Mouse (Mus musculus): ENCODE data around the gene Adam25. TPM values are rescaled to one million over a fixed set of nuclear protein-coding genes. Genes with fewer than 3 reads are reported as not detected.

The Adam25 gene
- not detected for polyA plus RNA-seq (2014; fragmentation: Illumina TruSeq; extraction: RNeasy Lipid Tissue Mini Kit (QIAGEN cat#74804); ENCODE audit: insufficient read depth, low read depth, low replicate concordance)

GRCm38 (mm10) chr8:40751908-40752307, at the start of gene Adam25:
TSS of gene Adam25 (plus strand) at chr8:40752208.

GRCm38 (mm10) chr8:40792973-40793372, 41.0 kb downstream of the Adam25 start, which contains the start of gene Adam20:
TSS of gene Adam20 (plus strand) at chr8:40793273.

Other genes with a start within 250 kb of the Adam25 start
- not detected for gene Adam24, start 77.1 kb upstream of the Adam25 start, polyA plus RNA-seq (2014; fragmentation: Illumina TruSeq; extraction: RNeasy Lipid Tissue Mini Kit (QIAGEN cat#74804); ENCODE audit: insufficient read depth, low read depth, low replicate concordance)
- not detected for gene Adam20, start 41.1 kb downstream of the Adam25 start, polyA plus RNA-seq (2014; fragmentation: Illumina TruSeq; extraction: RNeasy Lipid Tissue Mini Kit (QIAGEN cat#74804); ENCODE audit: insufficient read depth, low read depth, low replicate concordance)
- not detected for gene Adam39, start 70.8 kb downstream of the Adam25 start, polyA plus RNA-seq (2014; fragmentation: Illumina TruSeq; extraction: RNeasy Lipid Tissue Mini Kit (QIAGEN cat#74804); ENCODE audit: insufficient read depth, low read depth, low replicate concordance)